ENCODE assay signal across 20 mouse cellular contexts in the genomic region with DNA sequence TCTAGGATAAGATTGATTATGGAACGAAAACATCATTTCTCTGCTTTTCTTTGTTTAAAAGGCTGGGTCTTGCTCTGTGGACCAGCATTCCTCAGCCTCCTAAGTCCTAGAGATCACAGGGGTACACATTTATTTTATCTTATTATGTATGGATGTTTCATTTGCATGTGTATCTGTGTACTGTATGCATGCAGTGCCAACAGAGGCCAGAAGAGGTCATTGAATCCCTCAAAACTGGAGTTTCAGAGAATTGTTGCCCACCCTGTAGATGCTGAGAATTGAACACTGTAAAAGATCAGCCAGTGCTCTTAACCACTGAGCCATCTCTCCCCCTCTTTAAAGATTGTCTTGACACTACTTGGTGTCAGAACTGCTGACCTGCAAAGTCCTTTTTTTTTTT.
DNase-seq lines count a peak whose midpoint lies in the region; ATAC-seq and TF ChIP-seq lines count a peak whose summit lies in the region.
"Had no signal": no experiment of that assay in that cellular context is flagged by ENCODE, and none has a peak within 500 bp of the region (broad histone marks: within the 10 kb centered on the region; RNA-seq: fewer than 3 reads in every experiment).

No protein-coding gene starts in this region.

- no peak overlapping the region for H3K27ac ChIP-seq in kidney, adult 2 months (ENCODE audit: insufficient read depth, low read depth, low read length)
- no peak overlapping the region for H3K27ac ChIP-seq in lung, embryonic 14.5 days (ENCODE audit: low read depth)
- H3K27ac ChIP-seq: embryonic facial prominence, embryonic 13.5 days; hindbrain, embryonic 12.5 days; liver, embryonic 15.5 days had no signal

- H3K4me1 ChIP-seq in kidney, adult 2 months (ENCODE audit: control insufficient read depth, insufficient read depth, low read length), result peaks cover 11% of the 10 kb centered on the region; the same call in 1 of the 2 replicates
- no peaks in the 10 kb centered on the region for H3K4me1 ChIP-seq in lung, embryonic 14.5 days (ENCODE audit: insufficient read depth)
- H3K4me1 ChIP-seq: hindbrain, embryonic 12.5 days; liver, embryonic 15.5 days had no signal

- H3K4me3 ChIP-seq in kidney, adult 2 months (ENCODE audit: insufficient read depth, low read depth, low read length), result no peak overlapping the region
- H3K4me3 ChIP-seq in lung, embryonic 14.5 days (ENCODE audit: low read depth, low read length), result no peak overlapping the region
- H3K4me3 ChIP-seq: embryonic facial prominence, embryonic 13.5 days; heart, embryonic 12.5 days; hindbrain, embryonic 12.5 days; liver, embryonic 15.5 days had no signal

- no peak overlapping the region for H3K9ac ChIP-seq in lung, embryonic 14.5 days
- H3K9ac ChIP-seq: embryonic facial prominence, embryonic 13.5 days; heart, embryonic 12.5 days; hindbrain, embryonic 12.5 days; liver, embryonic 15.5 days had no signal

- H3K9me3 ChIP-seq in lung, embryonic 14.5 days (ENCODE audit: low read depth, low read length), result no peaks in the 10 kb centered on the region
- H3K9me3 ChIP-seq: embryonic facial prominence, embryonic 13.5 days; heart, embryonic 12.5 days; hindbrain, embryonic 12.5 days; liver, embryonic 15.5 days had no signal

- 94% methylated on average over 1 of the region's 1 CpGs for WGBS in kidney, adult 2 months
- WGBS in lung, embryonic 14.5 days, result 76% methylated on average over 1 of the region's 1 CpGs

- TF ChIP-seq CTCF in kidney, adult 2 months (conservative IDR thresholded peaks at IDR 0.05; ENCODE audit: insufficient read depth, insufficient read length, low read depth, low read length), result no peak
- TF ChIP-seq CTCF in lung, embryonic 14.5 days (IDR thresholded peaks at IDR 0.05; ENCODE audit: low read depth), result 0 out of 2 replicates have a peak, but pooled peaks have one; percentile 9

- TF ChIP-seq POLR2A in kidney, adult 2 months (IDR thresholded peaks at IDR 0.05; ENCODE audit: low read depth, low read length), result no peak

- no peak overlapping the region for H3K4me2 ChIP-seq in lung, embryonic 14.5 days
- H3K4me2 ChIP-seq: embryonic facial prominence, embryonic 13.5 days; heart, embryonic 12.5 days; hindbrain, embryonic 12.5 days; liver, embryonic 15.5 days had no signal

- H3K36me3 ChIP-seq in kidney, adult 2 months (ENCODE audit: control insufficient read depth, insufficient read depth, low read length), result no peaks in the 10 kb centered on the region
- H3K36me3 ChIP-seq in lung, embryonic 14.5 days (ENCODE audit: insufficient read depth), result no peaks in the 10 kb centered on the region
- H3K36me3 ChIP-seq: embryonic facial prominence, embryonic 13.5 days; heart, embryonic 12.5 days; hindbrain, embryonic 12.5 days; liver, embryonic 15.5 days had no signal

- DNase-seq in embryo, embryonic 10.5 days (ENCODE audit: low spot score), result peak; percentile 35
- DNase-seq in embryo, embryonic 9.5 days (ENCODE audit: extremely low spot score), result no peak
- peak; percentile 13 for DNase-seq in kidney, adult 9 months
- DNase-seq in kidney, adult 2 months, result no peak
- DNase-seq in lung, embryonic 14.5 days, result peak; percentile 5
- DNase-seq in lung, postnatal 14 days, result no peak
- peak; percentile 22 for DNase-seq in retina, embryonic 14.5 days (ENCODE audit: low spot score)
- DNase-seq in ovary, postnatal 14 days (ENCODE audit: low spot score), result no peak
- DNase-seq: adrenal gland, postnatal 14 days; cerebellum, adult 9-11 months; heart, postnatal 14 days; kidney, postnatal 14 days; layer of hippocampus, adult 9-11 months; lung, postnatal 36 days; thymus, postnatal 25 days had no signal

- no peak for ATAC-seq in lung, embryonic 14.5 days (ENCODE audit: insufficient read depth)
- ATAC-seq: forebrain, embryonic 14.5 days had no signal

- H3K27me3 ChIP-seq in kidney, adult 2 months (replicated peaks; ENCODE audit: control insufficient read depth, insufficient read depth, low read length), result no peaks in the 10 kb centered on the region
- no peaks in the 10 kb centered on the region for H3K27me3 ChIP-seq in lung, embryonic 14.5 days (ENCODE audit: insufficient read depth, low read length)
- H3K27me3 ChIP-seq: embryonic facial prominence, embryonic 13.5 days; heart, embryonic 12.5 days; hindbrain, embryonic 12.5 days; liver, embryonic 15.5 days had no signal

Comparison
In these comparisons a context has a peak if more than half of its experiments do, and no peak if none do; other contexts are left out.
1. DNase-seq: peak in embryo, embryonic 10.5 days (single experiment), kidney, adult 9 months (single experiment), lung, embryonic 14.5 days (single experiment) and retina, embryonic 14.5 days (single experiment); none in embryo, embryonic 9.5 days (single experiment), kidney, adult 2 months (single experiment), lung, postnatal 14 days (single experiment) and ovary, postnatal 14 days (single experiment).